Mouse (Mus musculus): ENCODE measurements at regions not wholly inside any gene's neighbourhood (a gene's known extent, or its start where the extent isn't known, plus 50 kb on each side); places are given as distances from the start of the nearest gene placed in this dataset.
"Not testable (repeated sequence)": the region's sequence is repeated elsewhere in the genome, so short reads cannot be mapped to it uniquely, and the experiment has no call there.

GRCm38 (mm10) chr12:107171676-107172075, 316.8 kb upstream of the 3110018I06Rik start:
- ATAC-seq (replicated peaks; ENCODE audit: low read depth, poor library complexity, severe bottlenecking) = no peak

DNA sequence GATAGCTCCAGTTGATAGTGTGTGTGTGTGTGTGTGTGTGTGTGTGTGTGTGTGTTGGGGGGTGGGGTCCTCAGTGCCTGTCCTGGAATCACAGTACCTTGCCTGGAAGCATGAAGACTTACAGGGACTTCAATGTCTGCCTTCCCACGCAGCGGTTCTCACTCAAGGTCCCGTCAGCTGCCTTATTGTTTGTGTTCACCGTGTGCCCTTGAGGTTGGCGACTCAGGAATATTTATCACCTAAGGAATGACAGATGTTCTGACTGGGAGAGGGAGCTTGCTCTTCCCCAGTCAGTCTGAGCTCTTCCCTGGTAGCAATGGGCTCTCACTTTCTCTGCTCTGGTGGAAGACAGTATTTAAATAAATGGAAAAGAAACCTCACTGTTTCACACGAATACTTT, 309.8 kb upstream of the 3110018I06Rik start:
- no peak for ATAC-seq (replicated peaks; ENCODE audit: low read depth, poor library complexity, severe bottlenecking)

DNA sequence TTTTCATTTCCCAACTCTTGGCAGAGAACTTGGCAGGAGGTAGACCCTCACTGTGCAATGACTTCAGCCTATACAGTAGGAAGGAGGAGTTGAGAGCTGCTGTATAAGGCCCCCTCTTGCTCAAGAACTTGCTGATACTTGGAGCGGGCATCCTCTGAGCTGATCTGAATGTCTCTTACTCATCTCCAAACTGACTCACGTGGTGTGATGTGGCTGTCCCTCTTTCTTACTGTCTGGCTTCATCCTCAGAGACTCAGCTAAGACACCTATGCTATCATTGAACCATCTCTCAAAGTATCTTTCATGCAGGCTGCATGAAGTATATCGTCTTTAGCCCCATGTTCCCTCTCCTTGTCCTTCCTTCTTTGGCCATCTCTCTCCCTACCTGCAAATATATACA, 307.9 kb upstream of the 3110018I06Rik start:
- ATAC-seq (replicated peaks; ENCODE audit: low read depth, poor library complexity, severe bottlenecking) = no peak

DNA sequence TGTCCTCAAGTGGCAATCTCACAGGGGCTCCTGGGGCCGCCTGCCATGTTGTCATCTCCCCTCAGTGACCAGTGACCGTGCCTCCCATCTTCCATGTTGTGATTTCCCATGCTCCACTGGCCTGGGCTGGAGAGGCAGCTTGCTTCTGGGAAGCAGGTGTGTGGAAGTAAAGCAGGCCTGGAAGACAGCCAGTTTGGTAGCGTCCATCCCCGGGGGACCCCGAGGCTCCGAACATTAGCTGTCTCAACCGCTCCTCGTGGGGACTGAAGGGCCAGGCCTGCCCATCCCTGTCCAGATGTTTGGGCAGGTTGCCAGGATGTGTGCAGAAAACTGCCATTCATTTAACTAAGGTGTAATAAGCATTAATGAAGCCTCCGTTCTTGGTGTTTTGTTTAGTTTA, 307.1 kb upstream of the 3110018I06Rik start:
- ATAC-seq (replicated peaks; ENCODE audit: low read depth, poor library complexity, severe bottlenecking) = no peak

GRCm38 (mm10) chr12:107182091-107182655, 306.3 kb upstream of the 3110018I06Rik start:
- ATAC-seq (replicated peaks; ENCODE audit: low read depth, poor library complexity, severe bottlenecking) = no peak

GRCm38 (mm10) chr12:107183283-107183682, 305.1 kb upstream of the 3110018I06Rik start:
- no peak for ATAC-seq (replicated peaks; ENCODE audit: low read depth, poor library complexity, severe bottlenecking)

GRCm38 (mm10) chr12:107184426-107184825, 304.0 kb upstream of the 3110018I06Rik start:
- no peak for ATAC-seq (replicated peaks; ENCODE audit: low read depth, poor library complexity, severe bottlenecking)

GRCm38 (mm10) chr12:107186361-107186760, 302.1 kb upstream of the 3110018I06Rik start:
- ATAC-seq (replicated peaks; ENCODE audit: low read depth, poor library complexity, severe bottlenecking) = no peak

DNA sequence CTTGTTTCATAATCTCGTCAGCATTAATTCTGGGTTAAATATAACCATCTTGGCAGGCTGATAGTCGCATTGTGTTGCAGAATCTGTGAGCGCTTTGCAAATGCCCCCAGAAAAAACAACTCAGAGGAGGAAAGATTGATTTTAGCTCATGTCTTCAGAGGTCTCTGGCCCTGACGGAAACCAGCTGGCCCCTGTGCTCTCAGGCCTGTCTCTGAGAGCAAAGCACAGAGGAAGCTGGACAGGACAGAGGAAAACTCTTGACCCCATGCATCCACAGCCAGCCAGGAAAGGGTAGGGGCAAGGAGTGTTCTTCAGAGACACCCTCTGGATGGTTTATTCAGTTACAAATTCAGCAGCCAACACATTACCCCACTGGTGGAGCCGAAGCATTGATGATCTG, 300.4 kb upstream of the 3110018I06Rik start:
- no peak for ATAC-seq (replicated peaks; ENCODE audit: low read depth, poor library complexity, severe bottlenecking)

GRCm38 (mm10) chr12:107198389-107199018, 289.9 kb upstream of the 3110018I06Rik start:
- no peak for ATAC-seq (replicated peaks; ENCODE audit: low read depth, poor library complexity, severe bottlenecking)

DNA sequence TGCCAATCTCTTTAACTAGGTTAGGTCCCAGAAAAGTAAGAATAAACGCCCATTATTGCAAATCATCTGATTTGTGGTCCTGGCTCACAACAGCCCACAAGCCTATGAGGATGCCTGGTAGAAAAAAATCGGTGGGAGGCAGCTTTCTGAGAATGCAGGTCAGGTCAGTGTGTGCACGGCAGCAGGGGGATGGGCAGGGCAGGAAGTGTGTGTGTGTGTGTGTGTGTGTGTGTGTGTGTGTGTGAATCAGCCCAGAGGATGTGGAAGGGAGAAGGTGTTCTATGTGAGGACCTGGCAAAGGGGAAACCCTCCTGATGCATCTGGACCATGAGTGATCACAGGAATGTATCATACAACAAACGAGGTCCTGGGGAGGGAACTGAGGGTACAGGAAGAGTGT, 287.5 kb upstream of the 3110018I06Rik start:
- no peak for ATAC-seq (replicated peaks; ENCODE audit: low read depth, poor library complexity, severe bottlenecking)

DNA sequence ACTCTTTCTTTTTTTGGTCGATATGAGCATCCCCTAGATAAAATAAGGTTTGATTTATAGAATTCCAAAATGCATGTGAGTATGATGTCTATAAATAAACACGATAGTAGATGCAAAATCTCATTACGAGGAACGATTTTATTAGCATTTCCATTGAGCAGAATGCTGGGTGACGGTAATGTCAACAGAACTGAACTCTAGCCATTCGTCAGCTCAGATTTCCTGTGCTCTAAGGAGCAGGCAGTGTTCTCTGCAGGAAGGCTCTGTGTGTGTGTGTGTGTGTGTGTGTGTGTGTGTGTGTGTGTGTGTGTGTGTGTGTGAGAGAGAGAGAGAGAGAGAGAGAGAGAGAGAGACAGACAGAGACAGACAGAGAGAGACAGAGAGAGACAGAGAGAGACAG, 279.6 kb upstream of the 3110018I06Rik start:
- not testable (repeated sequence) for ATAC-seq (replicated peaks; ENCODE audit: low read depth, poor library complexity, severe bottlenecking)

DNA sequence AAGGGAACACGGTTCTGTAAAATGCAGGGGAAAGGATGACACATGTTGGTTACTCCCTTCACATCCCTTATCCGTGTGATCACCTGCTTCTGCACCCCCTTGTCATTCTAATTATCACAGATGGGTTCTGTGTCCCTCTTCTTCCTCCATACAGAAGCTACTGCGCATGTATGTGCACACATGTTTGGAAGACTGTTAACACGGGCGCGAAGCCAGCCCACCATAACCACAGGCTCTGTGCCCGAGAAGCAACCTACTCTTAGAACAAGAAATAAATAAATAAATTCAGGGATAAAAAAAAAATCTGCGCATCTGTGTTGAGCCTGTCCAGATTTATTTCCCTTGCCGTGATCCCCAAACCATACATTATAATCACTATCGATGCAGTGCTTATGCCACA, 275.6 kb upstream of the 3110018I06Rik start:
- ATAC-seq (replicated peaks; ENCODE audit: low read depth, poor library complexity, severe bottlenecking) = no peak

GRCm38 (mm10) chr12:107216119-107216518, 272.3 kb upstream of the 3110018I06Rik start:
- ATAC-seq (replicated peaks; ENCODE audit: low read depth, poor library complexity, severe bottlenecking) = no peak

- no peak for ATAC-seq (replicated peaks; ENCODE audit: low read depth, poor library complexity, severe bottlenecking)
These were observed 267.0 kb upstream of the 3110018I06Rik start for GRCm38 (mm10) chr12:107221276-107221970.

DNA sequence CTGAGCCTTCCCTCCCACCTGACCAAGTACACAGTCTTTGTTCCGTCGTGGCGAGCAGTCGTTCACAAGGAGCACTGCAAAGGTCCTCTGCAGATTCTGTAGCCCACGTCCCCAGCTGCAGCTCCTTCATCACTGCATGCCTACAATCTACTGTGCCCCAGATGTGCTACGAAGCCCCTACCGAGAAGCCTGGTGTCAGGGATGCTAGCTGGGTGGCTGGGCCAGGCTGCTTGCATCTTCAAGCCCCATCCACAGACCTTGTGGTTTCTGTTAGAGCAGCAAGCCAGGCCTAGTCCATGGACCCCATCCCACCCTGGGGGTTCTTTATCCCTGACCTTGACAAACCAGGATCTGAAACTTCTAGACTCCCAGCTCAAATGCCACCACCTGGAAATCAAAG, 266.3 kb upstream of the 3110018I06Rik start:
- ATAC-seq (replicated peaks; ENCODE audit: low read depth, poor library complexity, severe bottlenecking) = no peak

- ATAC-seq (replicated peaks; ENCODE audit: low read depth, poor library complexity, severe bottlenecking) = no peak
These were observed 258.3 kb upstream of the 3110018I06Rik start for GRCm38 (mm10) chr12:107230097-107230496.

- ATAC-seq (replicated peaks; ENCODE audit: low read depth, poor library complexity, severe bottlenecking) = no peak
These were observed 256.8 kb upstream of the 3110018I06Rik start for GRCm38 (mm10) chr12:107231629-107232028.

- ATAC-seq (replicated peaks; ENCODE audit: low read depth, poor library complexity, severe bottlenecking) = no peak
These were observed 237.5 kb upstream of the 3110018I06Rik start for GRCm38 (mm10) chr12:107250747-107251470.

GRCm38 (mm10) chr12:107251981-107252380, 236.5 kb upstream of the 3110018I06Rik start:
- ATAC-seq (replicated peaks; ENCODE audit: low read depth, poor library complexity, severe bottlenecking) = no peak

DNA sequence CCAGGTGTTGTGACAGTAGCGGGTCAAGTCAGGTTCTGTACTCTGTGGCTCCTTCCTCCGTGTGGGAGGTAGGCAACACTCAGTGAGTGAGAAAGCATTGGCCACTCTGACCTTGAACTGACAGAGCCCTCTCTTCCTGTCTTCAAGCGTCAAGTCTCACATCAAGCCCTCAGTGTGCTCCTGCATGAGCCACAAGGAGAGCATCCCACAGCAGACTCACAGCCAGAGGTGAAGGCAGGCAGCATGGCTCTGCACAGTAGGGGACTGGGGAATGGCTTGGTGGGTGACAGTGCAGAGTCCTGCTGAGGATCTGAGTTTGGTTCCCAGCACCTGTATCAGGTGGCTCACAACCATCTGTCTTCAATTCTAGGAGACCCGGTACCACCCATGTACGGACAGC, 226.4 kb upstream of the 3110018I06Rik start:
- ATAC-seq (replicated peaks; ENCODE audit: low read depth, poor library complexity, severe bottlenecking) = no peak

Data from common myeloid progenitor, adult 5-6 weeks (primary cell).